Mouse (Mus musculus) kidney, embryonic 14.5 days (tissue): ENCODE results near the gene Evc. TPM values are rescaled to one million over a fixed set of nuclear protein-coding genes. Genes with fewer than 3 reads are reported as not detected.

Experiments used
- ATAC-seq: fragments of 200-750 bp; cut with Nextera tagmentation; 2 replicates; pipeline ENCODE4 v1.8.0; 2017; ENCODE audit warnings: moderate number of reproducible peaks, mild to moderate bottlenecking, moderate TSS enrichment, moderate library complexity; ENCODE audit not compliant: low FRiP score, low TSS enrichment
- H3K27ac ChIP-seq: fragments of 300-500 bp; sonication (generic); 2 replicates; pipeline ENCODE4 v1.5.1; 2014; ENCODE audit warnings: low read depth, mild to moderate bottlenecking, low read length, moderate library complexity, mixed read lengths
- H3K27me3 ChIP-seq: fragments of 300-500 bp; sonication (generic); 2 replicates; pipeline ENCODE4 v1.6.1; 2014; ENCODE audit warnings: mild to moderate bottlenecking, low read length; ENCODE audit not compliant: control insufficient read depth, insufficient read depth
- H3K36me3 ChIP-seq: fragments of 300-500 bp; sonication (generic); 2 replicates; pipeline ENCODE4 v1.6.1; 2014; ENCODE audit warnings: low read length, mixed read lengths; ENCODE audit not compliant: control insufficient read depth, insufficient read depth
- H3K4me1 ChIP-seq: fragments of 300-500 bp; sonication (generic); 2 replicates; pipeline ENCODE4 v1.6.1; 2014; ENCODE audit warnings: low read length, mixed read lengths; ENCODE audit not compliant: control insufficient read depth, insufficient read depth
- H3K4me2 ChIP-seq: fragments of 300-500 bp; sonication (generic); replicated peaks from 2 replicates; pipeline ENCODE4 v1.6.1; 2014; ENCODE audit warnings: low read depth, mild to moderate bottlenecking, low read length
- H3K4me3 ChIP-seq: fragments of 300-500 bp; sonication (generic); 2 replicates; pipeline ENCODE4 v1.5.1; 2014; ENCODE audit warnings: mild to moderate bottlenecking, low read length
- H3K9ac ChIP-seq: fragments of 300-500 bp; sonication (generic); 2 replicates; pipeline ENCODE4 v1.6.1; 2014; ENCODE audit warnings: low read depth, mild to moderate bottlenecking, low read length, moderate library complexity
- H3K9me3 ChIP-seq: fragments of 300-500 bp; sonication (generic); 2 replicates; pipeline ENCODE4 v1.6.1; 2016; ENCODE audit warnings: low read length; ENCODE audit not compliant: control insufficient read depth
- WGBS: fragments of 180-500 bp; shearing (Covaris S2); extraction: QIAGEN DNeasy Blood & Tissue Kit; methylation state at CpG from one replicate; pipeline ENCODE4 v1.1.7; 2014; 5-methylcytosine and 5-hydroxymethylcytosine counted together
- polyA plus RNA-seq: library from polyadenylated mRNA; unstranded; fragments of >200 nt; fragmentation: Nextera tagmentation; extraction: Ambion mirVana; gene quantifications from 2 replicates; pipeline ENCODE4 v1.2.1, GENCODE M21; 2014

Evc gene
- polyA plus RNA-seq, 1 experiment from 2014 or later: 18.4 TPM

DNA sequence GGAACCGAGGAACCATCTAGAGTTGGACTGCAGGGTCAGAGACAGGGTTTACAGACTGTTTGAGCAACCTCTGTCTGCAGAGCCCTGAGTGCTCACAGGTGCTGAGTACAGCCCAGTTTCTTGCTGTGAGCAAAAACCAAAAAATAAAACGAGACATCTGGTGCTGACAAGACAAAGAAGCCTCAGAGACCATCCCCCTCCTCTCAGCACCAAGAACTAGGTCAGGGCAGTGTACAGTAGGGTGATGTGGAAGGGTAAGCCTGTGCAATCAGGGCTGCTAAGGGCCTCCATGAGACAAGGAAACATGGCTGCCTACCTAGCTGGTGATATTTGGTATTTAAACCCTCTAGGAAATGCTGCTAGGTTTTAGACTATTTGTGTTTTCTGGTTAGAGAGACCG, 85.1 kb downstream of the Evc start:
- H3K9ac ChIP-seq: no peak overlapping the region
- H3K36me3 ChIP-seq: no peaks in the 10 kb centered on the region
- peaks cover 8% of the 10 kb centered on the region; the same call in 1 of the 2 replicates for H3K27me3 ChIP-seq
- H3K9me3 ChIP-seq: no peaks in the 10 kb centered on the region
- no peak overlapping the region for H3K27ac ChIP-seq
- no peak overlapping the region for H3K4me3 ChIP-seq
- no peak overlapping the region for H3K4me2 ChIP-seq
- ATAC-seq: no peak
- H3K4me1 ChIP-seq: no peaks in the 10 kb centered on the region
- 67% methylated on average over 3 of the region's 3 CpGs for WGBS

- no peak overlapping the region for H3K9ac ChIP-seq
- no peak for ATAC-seq
- H3K4me2 ChIP-seq: no peak overlapping the region
- H3K27ac ChIP-seq: no peak overlapping the region
- no peaks in the 10 kb centered on the region for H3K9me3 ChIP-seq
- no peaks in the 10 kb centered on the region for H3K36me3 ChIP-seq
- 81% methylated on average over 3 of the region's 3 CpGs for WGBS
- no peak overlapping the region for H3K4me3 ChIP-seq
- peaks cover 34% of the 10 kb centered on the region for H3K27me3 ChIP-seq
- H3K4me1 ChIP-seq: peaks cover 4% of the 10 kb centered on the region; the same call in 1 of the 2 replicates
These were observed 87.8 kb downstream of the Evc start for GRCm38 (mm10) chr5:37248870-37249269.

- H3K27ac ChIP-seq: no peak overlapping the region
- no peak for ATAC-seq
- H3K4me1 ChIP-seq: peaks cover 4% of the 10 kb centered on the region; the same call in 1 of the 2 replicates
- WGBS: 45% methylated on average over 4 of the region's 4 CpGs
- H3K27me3 ChIP-seq: peaks cover 46% of the 10 kb centered on the region
- no peak overlapping the region for H3K9ac ChIP-seq
- no peak overlapping the region for H3K4me2 ChIP-seq
- no peaks in the 10 kb centered on the region for H3K36me3 ChIP-seq
- H3K4me3 ChIP-seq: no peak overlapping the region
- no peaks in the 10 kb centered on the region for H3K9me3 ChIP-seq
These were observed 89.2 kb downstream of the Evc start for GRCm38 (mm10) chr5:37247456-37247855.

GRCm38 (mm10) chr5:37246138-37246910, 90.4 kb downstream of the Evc start:
- Histone ChIP-seq H3K4me2 (peak overlapping the region; percentile 79), H3K4me1 (peaks cover 12% of the 10 kb centered on the region; the same call in 1 of the 2 replicates), H3K36me3 (no peaks in the 10 kb centered on the region), H3K27me3 (peaks cover 57% of the 10 kb centered on the region), H3K27ac (no peak overlapping the region), H3K9me3 (no peaks in the 10 kb centered on the region), H3K4me3 (peak overlapping the region; percentile 51), H3K9ac (peak overlapping the region; percentile 44)
- ATAC-seq: 0 out of 2 replicates have a peak, but pooled peaks have one; percentile 21
- WGBS: 1% methylated on average over 23 of the region's 37 CpGs

GRCm38 (mm10) chr5:37245651-37246050, 91.0 kb downstream of the Evc start:
- Histone ChIP-seq H3K9me3 (no peaks in the 10 kb centered on the region), H3K4me3 (peak overlapping the region; percentile 51), H3K27me3 (peaks cover 64% of the 10 kb centered on the region), H3K27ac (no peak overlapping the region; the same call in 1 of the 2 replicates), H3K9ac (peak overlapping the region; percentile 44; the same call in 1 of the 2 replicates), H3K4me1 (peaks cover 12% of the 10 kb centered on the region; the same call in 1 of the 2 replicates), H3K4me2 (peak overlapping the region; percentile 79), H3K36me3 (no peaks in the 10 kb centered on the region)
- WGBS: 1% methylated on average over 39 of the region's 42 CpGs
- 0 out of 2 replicates have a peak, but pooled peaks have one; percentile 36 for ATAC-seq

- no peak overlapping the region for H3K4me3 ChIP-seq
- no peak overlapping the region; the same call in 1 of the 2 replicates for H3K27ac ChIP-seq
- H3K4me1 ChIP-seq: peaks cover 12% of the 10 kb centered on the region; the same call in 1 of the 2 replicates
- ATAC-seq: no peak
- H3K9me3 ChIP-seq: no peaks in the 10 kb centered on the region
- 19% methylated on average over 9 of the region's 9 CpGs for WGBS
- no peaks in the 10 kb centered on the region for H3K36me3 ChIP-seq
- no peak overlapping the region for H3K9ac ChIP-seq
- peak overlapping the region; percentile 79 for H3K4me2 ChIP-seq
- H3K27me3 ChIP-seq: peaks cover 65% of the 10 kb centered on the region
These were observed 91.9 kb downstream of the Evc start for GRCm38 (mm10) chr5:37244666-37245242.

GRCm38 (mm10) chr5:37244161-37244560, 92.5 kb downstream of the Evc start:
- no peak overlapping the region; the same call in 1 of the 2 replicates for H3K4me2 ChIP-seq
- H3K4me3 ChIP-seq: no peak overlapping the region
- no peaks in the 10 kb centered on the region for H3K36me3 ChIP-seq
- peaks cover 65% of the 10 kb centered on the region for H3K27me3 ChIP-seq
- 0% methylated on average over 13 of the region's 13 CpGs for WGBS
- H3K4me1 ChIP-seq: peaks cover 12% of the 10 kb centered on the region; the same call in 1 of the 2 replicates
- no peak overlapping the region for H3K9ac ChIP-seq
- ATAC-seq: no peak
- H3K9me3 ChIP-seq: no peaks in the 10 kb centered on the region
- no peak overlapping the region for H3K27ac ChIP-seq

GRCm38 (mm10) chr5:37243169-37243886, 93.4 kb downstream of the Evc start:
- WGBS: under 1% methylated on average over 19 of the region's 19 CpGs
- ATAC-seq: 0 out of 2 replicates have a peak, but pooled peaks have one; percentile 5
- H3K36me3 ChIP-seq: no peaks in the 10 kb centered on the region
- no peak overlapping the region for H3K4me3 ChIP-seq
- H3K9ac ChIP-seq: no peak overlapping the region
- no peak overlapping the region for H3K4me2 ChIP-seq
- H3K4me1 ChIP-seq: peaks cover 12% of the 10 kb centered on the region; the same call in 1 of the 2 replicates
- peaks cover 65% of the 10 kb centered on the region for H3K27me3 ChIP-seq
- H3K9me3 ChIP-seq: no peaks in the 10 kb centered on the region
- H3K27ac ChIP-seq: no peak overlapping the region
